Mouse (Mus musculus) thymus, postnatal 14 days (tissue): ENCODE measurements around the gene Sec22c.

Experiments used
- DNase-seq: peaks from one replicate; pipeline ENCODE4 v3.0.0; 2021

Sec22c gene

DNA sequence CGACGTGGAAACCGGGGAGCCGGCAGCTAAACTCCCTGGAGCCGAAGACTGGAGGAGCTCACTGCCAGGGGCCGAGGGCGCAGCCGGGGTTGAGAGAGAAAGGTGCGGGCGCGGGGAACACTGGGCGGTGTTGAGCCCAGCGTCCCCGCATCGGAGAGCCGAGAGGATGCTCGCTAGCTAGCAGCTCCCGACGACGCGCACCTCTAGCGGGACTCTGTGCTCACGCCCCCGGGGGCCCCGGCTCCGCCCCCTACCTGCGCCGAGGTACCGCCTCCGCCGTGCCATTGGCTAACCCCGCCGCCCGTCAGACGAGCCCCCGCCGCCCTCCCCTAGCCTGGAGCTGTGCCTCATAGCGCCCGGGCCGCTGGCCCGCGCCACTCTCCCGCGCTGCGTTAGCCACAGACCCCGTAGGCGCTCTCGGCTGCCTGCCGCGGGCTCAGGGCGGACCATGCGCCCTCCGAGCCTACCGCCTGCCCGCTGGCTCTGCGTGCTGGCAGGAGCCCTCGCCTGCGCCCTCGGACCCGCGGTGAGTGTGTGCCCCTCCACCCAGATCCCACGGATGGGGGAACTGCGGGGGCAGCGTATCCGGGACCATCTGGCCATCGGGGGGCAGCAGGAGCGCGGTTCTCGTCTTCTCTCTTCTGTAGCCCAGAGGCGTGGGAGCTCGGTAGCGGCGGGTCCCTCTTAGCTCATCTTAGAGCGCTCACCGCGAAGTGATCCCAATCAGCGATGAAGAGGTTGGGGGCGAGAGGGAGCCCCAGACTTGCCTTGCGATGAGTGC is 62.7 kb downstream of the Sec22c start, which contains the start of gene Vipr1:
Gene Vipr1 (plus strand): TSS at position 316 of the 781 bp plus-strand sequence.
- peak; percentile 95 for DNase-seq

GRCm38 (mm10) chr9:121642001-121642400 is 63.3 kb downstream of the Sec22c start, which contains the start of gene Lyzl4:
TSS of gene Lyzl4 (minus strand) at chr9:121642096.
- DNase-seq = peak; percentile 83

DNA sequence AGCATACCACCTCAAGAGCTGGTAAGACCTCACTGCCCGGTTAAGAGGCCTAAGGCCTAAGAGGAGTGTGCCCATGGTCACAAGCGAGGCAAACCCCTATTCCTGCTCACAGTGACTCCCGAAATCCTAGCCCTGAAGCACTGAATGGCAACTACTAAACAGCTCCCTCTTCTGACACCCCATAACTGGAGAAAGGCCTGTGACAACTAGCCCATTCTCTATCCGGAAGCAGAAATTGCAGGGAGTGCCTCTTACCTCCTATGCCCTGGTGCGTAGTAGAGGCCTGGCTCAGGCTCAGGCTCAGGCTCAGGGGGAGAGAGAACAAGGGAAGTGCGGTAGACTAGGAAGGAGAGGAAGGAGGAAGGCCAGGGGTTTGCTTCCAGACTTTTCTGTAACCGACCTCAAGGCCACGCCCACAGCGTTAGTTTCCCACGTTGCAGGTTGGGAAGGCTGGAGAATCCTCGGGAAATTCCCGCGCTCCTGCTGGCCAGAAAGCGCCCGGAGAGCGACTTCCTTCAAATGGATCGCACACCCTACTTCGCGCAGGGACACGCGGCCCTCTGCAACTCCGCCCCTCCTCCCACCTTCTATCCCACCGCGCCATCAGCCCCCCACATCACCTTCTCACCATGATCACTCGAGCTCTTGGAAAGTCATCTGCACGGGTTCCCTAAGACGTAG is 63.9 kb downstream of the Sec22c start:
- no peak for DNase-seq

GRCm38 (mm10) chr9:121639790-121640189 is 65.5 kb downstream of the Sec22c start:
- DNase-seq = no peak

DNA sequence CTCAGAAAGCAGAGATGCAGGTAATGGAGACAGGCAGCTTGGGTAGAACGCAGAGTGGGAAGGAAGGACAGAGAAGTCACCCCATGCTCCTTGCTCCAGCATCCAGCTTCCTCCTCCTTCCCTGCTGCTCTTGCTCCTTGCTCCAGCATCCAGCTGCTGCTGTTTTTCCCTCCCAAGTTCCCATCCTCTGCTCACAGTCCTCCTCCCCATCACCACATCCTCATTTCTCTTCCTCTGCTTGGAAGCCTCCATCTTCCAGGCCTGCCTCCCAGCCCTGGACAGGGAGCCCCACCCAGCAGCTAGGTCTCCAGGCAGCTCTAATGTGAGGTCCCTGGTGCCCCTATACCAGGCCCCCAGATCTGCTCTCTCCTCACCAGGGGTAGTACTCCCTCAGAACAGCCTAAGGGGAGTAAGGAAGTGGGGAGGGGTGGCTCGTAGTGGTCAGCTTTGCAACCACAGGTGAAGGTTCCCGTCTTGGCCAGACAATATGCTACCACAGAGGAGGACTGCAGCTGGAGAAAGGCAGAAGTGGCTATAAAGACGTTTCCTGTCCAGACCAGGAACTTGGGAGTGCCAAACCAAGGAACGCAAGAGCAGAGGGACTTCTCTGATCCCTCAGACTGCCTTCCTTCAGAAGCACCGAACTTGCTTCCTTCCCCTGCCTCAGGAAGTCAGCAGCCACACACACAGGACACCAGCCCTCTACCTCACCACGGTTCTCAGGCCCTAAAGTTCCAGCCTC is 69.3 kb downstream of the Sec22c start:
- DNase-seq = no peak

GRCm38 (mm10) chr9:121633306-121633705 is 72.0 kb downstream of the Sec22c start:
- DNase-seq = no peak

GRCm38 (mm10) chr9:121632891-121633290 is 72.4 kb downstream of the Sec22c start:
- DNase-seq = no peak

DNA sequence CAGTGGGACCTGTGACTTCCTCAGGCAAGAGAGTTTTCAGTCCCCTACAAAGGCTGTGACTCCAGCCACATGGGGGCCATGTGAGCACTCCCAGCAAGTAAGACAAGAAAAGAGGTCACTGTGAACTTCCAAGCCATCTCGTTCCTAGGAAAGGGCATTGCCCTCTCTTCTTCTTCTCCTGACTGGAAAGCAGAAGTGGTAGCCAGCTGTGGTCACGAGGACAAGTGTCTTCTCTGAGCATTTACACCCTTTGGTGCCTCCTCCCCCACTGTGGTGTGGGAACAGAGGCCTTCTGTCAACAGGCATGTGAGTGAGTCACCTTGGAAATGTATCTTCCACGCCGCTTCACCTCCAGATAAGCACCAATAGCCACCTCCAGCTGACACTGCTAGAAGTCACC is 73.3 kb downstream of the Sec22c start:
- DNase-seq = no peak

- no peak for DNase-seq
Observed at GRCm38 (mm10) chr9:121630627-121631026, 74.7 kb downstream of the Sec22c start.
